Mouse (Mus musculus) T-helper 2 cell (primary cell): ENCODE results near the gene Ttc21a.

ENCODE experiments used
- in situ Hi-C: fragments of 300-600 bp; cut with MboI, MseI; formaldehyde crosslinking; loops from one replicate; pipeline ENCODE4 v1.15.1; 2025; ENCODE audit warnings: high pct_unique_total_duplicates

Ttc21a gene

DNA sequence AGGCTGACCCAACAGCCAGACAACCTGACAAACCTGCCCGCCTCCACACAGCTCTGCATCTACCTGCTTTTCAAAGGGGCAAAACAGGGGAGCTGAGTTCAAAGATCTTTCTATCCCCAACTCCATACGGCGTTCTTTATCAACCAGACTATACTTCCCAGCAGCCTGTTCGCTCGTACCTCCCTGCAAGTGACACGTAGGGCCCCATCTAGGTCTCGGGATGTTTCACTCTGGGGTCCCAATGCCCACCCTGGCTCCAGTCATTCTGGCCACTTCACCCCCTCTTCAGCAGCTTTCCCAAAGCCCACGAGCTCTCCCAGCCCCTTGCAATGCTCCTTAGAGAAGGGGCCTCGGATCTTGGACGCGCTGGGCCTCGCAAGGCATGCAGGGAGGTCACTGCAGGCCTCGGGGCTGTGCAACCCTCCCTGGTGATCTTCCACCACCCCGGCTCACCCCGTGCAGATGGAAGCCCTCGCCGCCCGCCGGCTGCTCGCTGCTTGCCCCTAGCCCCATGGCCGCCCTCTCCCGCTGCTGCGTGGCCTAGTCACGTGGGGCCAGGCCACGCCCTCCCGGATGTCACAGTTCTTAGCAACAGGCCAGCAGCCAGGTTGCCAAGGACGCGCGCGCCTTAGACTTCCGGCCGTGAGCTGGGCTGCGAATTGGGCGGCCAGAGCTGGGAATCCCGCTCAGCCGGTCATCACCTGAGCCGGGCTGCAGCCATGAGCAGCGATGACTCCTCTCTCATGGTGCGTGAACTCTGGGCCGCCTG, at the start of gene Ttc21a, which contains the start of gene Gorasp1:
Gene Ttc21a, plus strand, starts transcription at position 602 of the 769 bp plus-strand sequence.
Gene Gorasp1, minus strand, starts transcription at position 561 of the 769 bp plus-strand sequence.
- in situ Hi-C loops, result no loop called here

DNA sequence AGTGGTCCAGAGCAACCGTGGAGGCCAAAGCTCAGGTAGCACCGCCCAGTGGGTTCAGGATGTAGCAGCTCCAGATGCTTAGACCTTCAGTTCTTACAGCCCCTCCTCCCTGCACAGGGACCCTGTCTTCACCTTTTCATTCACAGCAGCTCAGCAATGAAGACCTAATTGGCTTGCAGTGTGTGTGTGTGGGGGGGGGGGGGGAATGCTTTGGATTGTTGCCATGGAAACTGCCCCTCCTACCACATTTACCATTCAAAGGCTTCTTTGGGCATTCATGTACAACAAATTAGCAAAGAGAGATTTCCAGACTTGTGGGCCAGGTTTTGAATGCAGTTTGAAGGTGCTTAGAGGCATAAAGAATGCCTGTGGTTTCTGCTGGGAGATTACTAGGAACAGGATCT, 48.6 kb upstream of the Ttc21a start:
- in situ Hi-C loops, result loop anchor here (5.0 kb wide), 1 partner anchor 87 kb away; no protein-coding TSS in a partner anchor

DNA sequence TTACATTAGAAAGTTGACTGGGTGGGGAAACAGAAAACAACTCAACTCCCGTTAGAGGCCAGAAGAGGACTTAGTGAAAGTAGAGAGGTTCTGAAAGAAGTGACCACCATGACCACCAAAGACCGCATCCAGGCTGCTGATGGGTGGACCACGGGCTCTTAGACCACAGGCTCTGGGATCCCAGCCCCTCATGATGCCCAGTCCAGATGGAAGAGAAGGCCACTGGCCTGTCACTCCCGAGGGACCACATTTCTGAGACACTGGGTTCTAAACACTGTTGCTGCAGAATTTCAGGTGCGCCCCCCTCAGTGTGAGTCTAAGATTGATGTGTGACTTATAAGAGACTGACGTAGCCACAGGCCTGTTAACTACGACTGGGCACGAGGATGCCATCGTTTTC, 48.0 kb upstream of the Ttc21a start:
- in situ Hi-C loops, result loop anchor here (5.0 kb wide), 1 partner anchor 87 kb away; no protein-coding TSS in a partner anchor

DNA sequence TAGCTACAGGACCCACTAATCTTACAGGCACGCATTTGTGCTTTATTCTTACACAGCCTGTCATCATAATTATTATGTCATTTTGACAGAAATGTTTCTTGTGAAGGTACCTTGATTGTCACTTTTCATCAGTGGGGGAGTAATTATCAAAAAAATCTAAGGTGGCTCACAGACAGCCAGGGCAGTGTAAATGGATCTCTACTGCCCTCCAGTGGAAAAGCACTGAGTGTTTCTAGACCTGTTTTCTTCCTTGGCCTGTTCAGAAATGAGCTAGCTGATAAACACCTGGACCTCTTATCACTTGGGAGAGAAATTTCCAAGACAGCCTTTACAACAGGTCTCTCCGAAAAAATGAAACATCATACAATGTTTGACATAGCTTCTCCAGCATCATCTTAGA, 46.7 kb upstream of the Ttc21a start:
- in situ Hi-C loops, result no loop called here

DNA sequence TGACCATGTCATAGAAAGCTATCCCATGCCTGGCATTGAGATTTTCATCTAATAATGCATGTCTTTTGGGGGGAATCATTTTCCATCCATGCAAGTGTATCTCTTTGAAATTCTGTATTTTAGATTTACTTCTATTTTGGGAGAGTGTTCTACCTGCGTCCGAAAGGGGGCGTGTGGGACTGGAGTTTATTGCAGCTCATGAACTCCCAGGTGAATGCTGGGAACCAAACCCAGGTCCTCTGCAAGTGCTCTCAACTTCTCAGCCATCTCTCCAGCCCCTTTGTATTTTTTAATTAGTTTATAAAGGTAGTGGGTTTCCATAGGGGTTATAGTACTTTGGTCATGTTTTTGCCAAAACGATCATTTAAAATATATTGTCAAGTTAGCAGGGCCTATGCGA, 43.5 kb upstream of the Ttc21a start:
- in situ Hi-C loops, result no loop called here

DNA sequence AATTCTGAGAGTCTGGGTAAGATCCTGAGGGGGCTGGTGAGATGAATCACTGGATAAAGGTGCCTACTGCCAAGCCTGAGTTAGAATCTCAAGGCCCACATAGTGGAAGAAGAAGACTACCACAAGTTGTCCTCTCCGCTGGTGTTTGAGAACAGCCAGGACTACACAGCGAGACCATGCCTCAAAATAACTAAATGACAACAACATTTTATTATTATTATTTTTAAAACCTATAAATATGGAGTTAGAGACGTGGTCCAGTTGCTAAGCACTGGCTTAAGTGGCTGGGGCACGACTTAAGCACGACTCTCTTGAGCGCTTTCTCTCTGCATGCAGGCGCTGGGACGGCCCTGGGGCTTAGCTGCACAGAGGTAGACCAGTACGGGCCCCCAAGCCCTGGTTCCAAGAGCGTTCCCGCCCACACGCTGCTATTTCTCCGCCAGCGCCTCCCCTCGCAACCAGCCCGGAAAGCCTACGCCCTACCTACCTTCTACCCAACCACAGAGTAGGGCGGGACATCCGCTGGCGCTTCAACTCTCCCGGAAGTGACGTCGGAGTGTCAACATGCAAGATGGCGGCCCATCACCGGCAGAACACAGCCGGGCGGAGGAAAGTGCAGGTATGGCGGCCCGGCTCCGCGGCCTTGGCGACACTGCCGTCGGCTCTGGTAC, 42.9 kb upstream of the Ttc21a start, which contains the start of gene Wdr48:
Gene Wdr48, plus strand, starts transcription at position 540 of the 671 bp plus-strand sequence.
- in situ Hi-C loops, result no loop called here

DNA sequence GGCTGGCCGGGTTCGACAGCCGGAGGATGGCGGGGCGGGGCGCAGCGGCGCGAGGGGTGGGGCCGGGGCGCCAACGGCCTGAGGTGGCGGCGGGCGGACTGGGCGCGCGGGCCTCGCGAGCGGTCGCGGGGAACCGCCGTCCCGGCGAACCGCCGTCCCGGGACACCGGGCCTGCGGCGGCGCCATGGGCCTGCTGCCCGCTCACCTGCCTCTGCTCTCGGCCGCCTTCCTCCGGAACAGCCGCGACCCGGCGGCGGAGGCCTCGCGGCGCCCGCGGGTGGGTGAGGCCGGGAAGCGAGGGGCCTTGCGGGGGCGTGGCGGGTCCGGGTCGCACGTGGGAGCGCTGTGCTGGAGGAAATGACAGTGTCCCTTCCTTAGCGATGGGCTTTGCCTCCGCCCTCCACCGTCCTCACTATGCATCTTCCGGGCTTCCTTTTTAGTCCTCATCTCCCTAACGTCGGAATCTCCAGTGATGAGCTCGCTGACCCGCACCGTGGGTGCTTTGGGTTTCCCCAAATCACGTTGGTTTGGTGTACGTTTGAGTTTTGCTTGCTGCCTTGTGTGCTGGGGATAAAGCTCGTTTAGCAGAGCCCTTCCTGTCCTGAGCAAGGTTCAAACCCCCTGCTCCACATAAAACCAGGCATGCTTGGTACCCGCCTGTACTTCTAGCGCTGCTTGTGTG, 42.2 kb upstream of the Ttc21a start:
- in situ Hi-C loops, result no loop called here

DNA sequence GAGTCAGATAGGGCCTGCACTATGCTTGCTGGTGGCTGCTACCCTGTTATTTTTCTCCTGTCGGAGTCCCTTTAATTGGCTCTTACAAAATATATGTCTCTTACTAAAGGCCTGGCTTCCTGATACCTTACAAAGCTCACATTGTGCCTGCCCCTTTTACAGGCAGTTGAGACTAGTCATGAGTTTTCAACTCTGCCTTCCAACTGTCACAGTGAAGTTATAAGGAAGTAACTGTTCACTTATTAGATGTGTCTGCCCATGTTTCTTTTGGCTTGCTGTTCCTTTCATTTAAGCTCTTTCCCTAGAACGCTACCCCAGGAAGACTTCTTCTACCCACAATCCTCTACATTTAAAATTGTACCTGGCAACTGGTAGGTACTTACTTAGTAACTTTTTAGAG, 38.0 kb upstream of the Ttc21a start:
- in situ Hi-C loops, result no loop called here

DNA sequence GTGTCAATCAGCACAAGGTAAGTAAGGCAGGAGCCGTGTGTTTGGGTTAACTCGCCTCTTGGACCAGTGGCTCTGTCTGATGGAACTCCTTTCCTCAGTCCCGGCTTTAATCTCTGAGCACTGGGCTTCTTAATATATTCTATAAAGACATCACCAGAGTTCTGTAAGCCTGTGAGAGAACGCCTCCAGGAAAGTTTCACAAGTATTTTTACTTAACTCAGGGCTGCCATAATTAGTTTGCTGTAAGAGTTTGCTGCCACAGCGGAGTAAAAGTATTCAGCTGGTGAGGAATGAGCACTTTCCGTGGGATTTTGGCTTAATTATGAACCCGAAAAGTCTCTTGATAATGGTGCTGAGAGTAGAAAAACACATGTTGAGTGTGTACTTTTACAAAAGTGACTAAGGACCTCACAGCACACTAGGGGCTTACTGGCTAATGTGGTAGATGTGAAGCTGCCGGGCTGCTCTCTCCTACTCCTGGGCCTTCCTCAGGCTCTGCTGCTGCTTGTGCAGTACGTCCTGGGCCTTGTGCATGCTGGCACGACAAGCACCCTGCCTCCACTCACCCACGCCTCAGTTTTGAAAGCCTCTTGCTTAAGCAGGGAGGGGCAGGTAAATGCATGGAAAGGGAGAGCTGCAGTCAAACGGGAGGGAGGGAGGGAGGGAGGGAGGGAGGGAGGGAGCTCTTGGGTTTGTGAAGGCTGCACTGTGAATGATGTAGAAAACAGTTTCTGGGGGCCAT, 34.8 kb upstream of the Ttc21a start:
- in situ Hi-C loops, result no loop called here

DNA sequence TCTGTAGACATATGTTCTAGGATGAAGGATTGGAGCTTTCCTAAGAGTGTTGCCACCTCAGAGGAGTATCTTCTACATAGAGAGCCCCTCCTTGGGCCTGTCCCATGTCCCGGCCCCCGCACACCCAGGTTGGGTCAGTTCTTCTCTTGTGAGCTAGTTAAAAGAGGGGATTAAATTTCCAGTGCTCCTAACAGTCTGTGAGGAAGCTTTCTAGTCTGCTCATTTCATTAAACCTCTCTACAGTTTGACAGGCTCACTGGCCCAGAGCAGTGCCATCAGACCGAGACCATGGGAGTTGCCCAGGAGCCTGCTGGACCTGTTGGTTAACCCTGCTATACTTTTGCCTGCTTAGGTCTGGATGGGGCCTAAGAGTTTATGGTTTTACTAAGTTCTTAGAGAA, 28.7 kb upstream of the Ttc21a start:
- in situ Hi-C loops, result no loop called here

DNA sequence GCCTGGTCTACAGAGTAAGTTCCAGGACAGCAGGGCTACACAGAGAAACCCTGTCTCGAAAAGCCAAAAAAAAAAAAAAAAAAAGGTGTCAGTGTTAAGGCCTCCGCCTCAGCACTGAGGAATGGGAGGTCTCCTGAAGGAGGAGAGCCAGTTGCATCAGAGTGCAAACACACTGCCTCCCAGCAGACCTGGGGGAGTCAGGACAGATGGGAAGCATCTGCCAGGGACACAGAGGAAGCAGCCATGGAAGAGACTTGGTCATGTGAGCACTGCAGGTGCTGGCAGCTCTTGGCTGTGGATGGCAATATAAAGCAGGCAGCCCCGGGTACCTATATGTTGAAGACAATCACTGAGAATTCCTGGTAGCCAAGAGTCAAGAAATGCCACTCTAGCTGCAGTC, 27.5 kb upstream of the Ttc21a start:
- in situ Hi-C loops, result no loop called here

DNA sequence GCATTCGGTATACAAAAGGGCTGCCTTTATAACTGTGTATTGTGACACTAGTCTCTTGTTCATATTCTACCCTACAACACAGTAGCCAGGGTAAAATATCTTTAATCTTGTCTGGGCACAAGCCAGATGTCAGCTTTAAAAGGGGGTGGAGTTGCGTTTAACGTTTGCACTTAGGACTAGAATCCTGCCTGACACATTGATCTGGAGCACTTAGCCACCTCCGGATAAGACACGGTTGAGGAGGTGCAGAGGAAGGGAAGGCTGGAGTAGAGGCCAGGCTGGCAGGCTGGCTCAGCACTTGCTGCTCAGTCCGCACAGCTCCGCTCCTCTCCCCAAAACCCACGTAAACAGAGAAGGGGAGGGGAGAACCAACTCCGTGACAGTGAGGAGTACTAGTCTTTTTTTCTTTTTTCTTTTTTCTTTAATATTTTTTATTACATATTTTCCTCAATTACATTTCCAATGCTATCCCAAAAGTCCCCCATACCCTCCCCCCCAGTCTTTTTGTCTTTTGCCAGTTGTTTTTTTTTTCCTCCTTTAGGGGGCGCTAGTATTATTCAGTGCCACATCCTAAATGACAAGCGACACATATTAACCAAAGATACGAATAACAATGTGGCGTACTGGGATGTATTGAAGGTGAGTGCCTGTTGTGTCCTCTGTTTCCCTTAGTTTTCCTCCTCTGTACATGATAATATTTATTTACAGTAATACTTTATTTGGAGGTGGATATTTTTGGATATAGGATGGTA, 24.1 kb upstream of the Ttc21a start:
- in situ Hi-C loops, result no loop called here

DNA sequence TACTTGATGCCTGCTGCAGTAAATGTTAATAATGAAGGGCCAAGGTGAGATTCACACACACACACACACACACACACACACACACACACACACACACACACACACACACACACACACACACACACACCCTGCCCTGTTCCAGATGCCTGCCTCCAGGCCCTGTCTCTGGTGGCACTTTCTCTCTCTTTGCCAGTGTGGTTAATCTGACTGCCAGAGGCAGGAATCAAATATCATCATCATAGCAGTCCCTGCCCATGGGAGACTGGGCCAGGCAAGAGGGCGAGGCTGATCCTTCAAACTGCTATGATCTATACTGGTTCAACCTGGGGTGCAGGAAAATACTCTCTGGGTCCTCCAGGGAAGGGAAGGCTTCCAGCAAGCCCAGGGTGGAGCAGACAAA, 17.5 kb upstream of the Ttc21a start:
- in situ Hi-C loops, result no loop called here

DNA sequence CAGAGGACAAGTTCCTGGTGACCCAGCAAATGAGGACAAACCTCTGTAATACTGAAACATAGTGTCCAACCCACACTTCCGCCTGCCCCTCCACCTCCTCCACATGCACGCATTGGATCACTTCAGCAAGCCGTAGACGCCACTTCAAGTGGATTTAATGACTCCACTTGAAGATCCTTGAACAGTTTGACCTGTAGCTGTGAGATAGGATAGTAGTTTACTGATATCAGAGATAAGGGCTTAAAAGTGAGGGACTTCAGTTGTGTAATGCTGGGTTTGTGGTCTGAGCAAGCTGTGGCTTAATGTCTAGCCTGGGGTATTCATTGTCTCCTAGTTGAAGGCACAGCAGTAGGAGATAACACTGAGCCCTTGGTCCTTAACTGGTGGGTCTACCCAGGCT, 13.9 kb upstream of the Ttc21a start:
- in situ Hi-C loops, result no loop called here

DNA sequence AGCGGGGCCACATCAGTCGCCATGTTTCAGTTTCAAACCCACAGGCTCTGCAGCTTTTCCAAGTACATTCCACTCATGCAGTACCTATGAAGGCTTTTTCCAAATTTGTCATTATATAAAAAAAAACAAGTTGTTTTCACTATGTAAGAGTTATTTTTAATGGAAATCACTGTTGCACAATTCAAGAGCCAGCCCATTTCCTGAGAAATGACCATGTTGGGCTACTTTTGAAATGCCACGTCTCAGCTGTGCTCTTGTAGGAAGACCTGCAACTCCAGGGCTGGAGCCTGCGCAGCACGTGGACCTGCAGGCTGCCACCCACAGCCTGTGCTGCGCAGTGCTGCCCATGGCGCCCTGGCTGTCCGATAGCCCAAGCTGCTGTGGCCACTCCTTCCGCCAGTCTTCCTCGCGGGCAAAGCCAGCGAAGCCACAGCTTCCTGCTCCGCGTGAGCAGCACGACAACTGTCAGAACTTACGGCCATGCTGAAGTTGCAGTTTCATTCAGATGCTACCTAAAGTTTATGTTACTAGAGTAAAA, 12.2 kb upstream of the Ttc21a start:
- in situ Hi-C loops, result no loop called here

DNA sequence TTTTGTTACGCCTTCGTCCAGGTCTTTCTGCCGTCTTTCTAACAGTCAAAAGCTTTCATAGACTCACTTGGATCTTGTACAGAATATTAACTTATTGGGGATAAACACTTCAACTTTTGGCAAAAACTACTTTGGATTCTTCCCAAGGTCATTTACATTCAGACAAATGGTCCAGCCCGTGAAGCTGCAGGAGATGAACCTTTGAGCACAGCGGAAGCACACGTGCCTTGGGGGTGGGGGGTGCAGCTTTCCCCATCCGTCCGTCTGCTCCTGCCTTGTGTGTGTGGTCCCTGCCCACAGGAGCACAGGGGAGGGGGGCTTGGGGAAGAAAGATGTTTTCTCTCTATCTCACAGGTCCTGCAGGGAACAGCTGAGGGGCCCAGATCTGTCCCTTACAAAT, 11.7 kb upstream of the Ttc21a start:
- in situ Hi-C loops, result no loop called here

DNA sequence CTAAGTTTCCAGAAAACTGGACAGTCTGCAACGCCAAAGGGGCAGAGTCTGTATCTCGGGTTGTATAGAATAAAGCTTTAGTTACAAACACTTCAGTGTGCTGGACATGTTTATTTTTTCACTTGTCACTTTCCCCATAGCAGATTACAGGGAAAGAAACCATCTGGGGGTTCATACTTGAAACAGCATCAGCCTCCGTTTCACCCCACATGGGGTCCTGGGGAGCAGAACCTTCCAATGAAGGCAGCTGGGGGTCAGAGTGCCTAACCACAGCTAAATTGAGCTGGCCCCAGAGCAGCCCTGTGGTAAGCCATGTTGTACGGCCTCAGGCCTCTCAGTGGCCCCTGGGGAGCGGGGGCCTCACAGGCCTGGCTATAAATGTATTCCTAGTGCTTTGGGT, 10.9 kb upstream of the Ttc21a start:
- in situ Hi-C loops, result no loop called here

DNA sequence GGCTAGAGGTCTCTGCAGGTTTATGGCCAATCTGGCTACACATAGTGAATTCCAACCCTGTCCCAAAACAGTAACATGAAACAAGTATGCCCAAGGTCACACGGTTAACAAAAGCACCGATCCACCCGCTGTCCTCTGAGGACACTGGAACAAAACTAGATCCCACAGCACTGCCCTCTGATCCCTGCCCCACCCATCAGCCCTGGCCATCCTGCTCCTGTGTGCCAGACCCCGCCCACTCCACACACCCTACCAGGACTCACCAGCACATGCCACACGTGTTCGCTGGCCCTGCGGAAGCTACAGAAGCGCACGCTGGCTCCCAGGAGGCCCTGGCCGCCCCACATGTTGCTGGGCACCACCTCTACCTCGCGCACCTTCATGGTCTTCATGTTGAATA, 5.0 kb upstream of the Ttc21a start:
- in situ Hi-C loops, result no loop called here

DNA sequence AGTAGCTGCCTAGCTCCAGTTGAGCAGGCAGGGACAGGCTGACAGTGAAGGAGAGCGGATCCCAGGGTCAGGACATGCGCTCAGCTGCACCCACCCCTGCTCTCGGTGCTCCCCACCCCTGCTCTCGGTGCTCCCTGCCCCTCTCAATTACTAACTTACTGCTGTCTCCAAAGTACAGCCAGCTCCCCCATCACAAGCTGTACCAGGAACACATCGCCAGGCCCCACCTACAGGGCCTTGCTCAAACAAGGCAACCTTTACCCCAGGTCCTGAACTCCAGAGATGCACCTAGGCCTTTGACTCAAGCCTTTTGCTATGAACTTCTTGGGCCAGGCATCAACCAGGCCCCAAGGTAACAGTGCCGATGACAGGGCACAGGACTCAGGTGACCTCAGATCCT, 3.7 kb upstream of the Ttc21a start:
- in situ Hi-C loops, result no loop called here

DNA sequence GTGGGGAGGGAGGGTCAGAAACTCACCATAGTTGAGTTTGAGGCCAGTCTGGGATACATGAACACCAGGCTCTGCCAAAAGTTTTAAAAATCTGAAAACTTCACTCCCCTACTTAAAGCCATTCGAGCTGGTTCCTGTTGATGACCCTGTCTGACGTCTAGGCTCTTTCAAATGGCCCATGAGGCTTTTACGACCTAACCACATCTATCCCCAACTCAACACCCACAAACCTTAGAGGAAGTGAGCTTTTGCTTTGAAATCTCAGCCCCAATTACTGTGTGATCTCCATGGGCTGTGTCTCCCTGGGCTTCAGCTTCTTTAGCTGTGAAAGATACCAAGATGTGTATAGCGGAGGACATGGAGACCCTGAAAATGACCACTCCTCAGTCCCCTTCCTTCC, 1.1 kb downstream of the Ttc21a start:
- in situ Hi-C loops, result no loop called here

DNA sequence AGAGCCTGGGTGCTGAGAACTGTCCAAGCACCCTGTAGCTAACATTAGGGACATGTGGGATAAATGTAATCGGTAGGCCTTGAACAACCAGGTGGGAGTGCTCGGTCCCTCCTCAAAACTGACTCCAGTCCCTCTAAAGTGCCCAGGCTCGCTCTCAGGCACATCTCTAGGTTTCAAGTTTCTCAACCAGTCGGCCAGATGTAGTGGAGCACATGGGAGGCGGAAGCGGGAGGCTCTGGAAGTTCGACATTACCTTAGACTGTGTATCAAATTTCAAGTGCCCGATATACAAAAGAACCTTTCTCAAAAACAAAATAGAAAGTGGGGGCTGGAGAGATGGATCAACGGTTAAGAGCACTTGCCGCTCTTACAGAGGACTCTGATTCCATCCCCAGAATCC, 2.2 kb downstream of the Ttc21a start:
- in situ Hi-C loops, result no loop called here
